Mouse (Mus musculus): ENCODE measurements around the gene Mrpl47. TPM values are rescaled to one million over a fixed set of nuclear protein-coding genes. Genes with fewer than 3 reads are reported as not detected.

The Mrpl47 gene
- total and polyA plus RNA-seq, 3 experiments, result 32.5 to 56.2 (median 48.8) TPM

- dilution Hi-C loops (cut with MboI; ENCODE audit: extremely low pct_ligation_motif_present, extremely low pct_unique_long_range_greater_than_20kb, low sequenced_read_pairs), result no loop called here
- TF ChIP-seq ZNF384 (IDR thresholded peaks at IDR 0.05; ENCODE audit: low read depth, low read length) (no peak), RCOR1 (conservative IDR thresholded peaks at IDR 0.05; ENCODE audit: low read depth, low read length) (no peak), JUND (conservative IDR thresholded peaks at IDR 0.05; ENCODE audit: low read depth, low read length) (no peak), MAX (IDR thresholded peaks at IDR 0.05; ENCODE audit: low read length) (no peak), BHLHE40 (IDR thresholded peaks at IDR 0.05; ENCODE audit: low read depth, low read length) (no peak), PAX5 (IDR thresholded peaks at IDR 0.05; ENCODE audit: low read length) (no peak), CHD2 (IDR thresholded peaks at IDR 0.05; ENCODE audit: low read length) (no peak), ELF1 (IDR thresholded peaks at IDR 0.05; ENCODE audit: low read depth, low read length) (no peak), TCF12 (IDR thresholded peaks at IDR 0.05; ENCODE audit: low read depth, low read length) (no peak), HCFC1 (IDR thresholded peaks at IDR 0.05; ENCODE audit: low read depth, low read length) (no peak), CTCF (conservative IDR thresholded peaks at IDR 0.05 in 1 of 2, IDR thresholded peaks at IDR 0.05 in 1 of 2; ENCODE audit: low read depth in 2 of 2, low read length in 2 of 2) (no peak), RAD21 (IDR thresholded peaks at IDR 0.05; ENCODE audit: low read depth, low read length) (no peak), MAFK (IDR thresholded peaks at IDR 0.05; ENCODE audit: insufficient replicate concordance, low read length) (no peak), IRF4 (IDR thresholded peaks at IDR 0.05; ENCODE audit: low read depth, low read length) (no peak), SIN3A (IDR thresholded peaks at IDR 0.05; ENCODE audit: low read length) (no peak), MEF2A (IDR thresholded peaks at IDR 0.05; ENCODE audit: borderline replicate concordance, low read depth, low read length) (no peak), POLR2AphosphoS2 (IDR thresholded peaks at IDR 0.05; ENCODE audit: low read depth, low read length) (no peak)
- in situ Hi-C loops (cut with MboI; ENCODE audit: low pct_ligation_motif_present, low pct_unique_long_range_greater_than_20kb, low sequenced_read_pairs), result loop anchor here (25.0 kb wide), 1 partner anchor 357 kb away; no protein-coding TSS in a partner anchor
Measured at GRCm38 (mm10) chr3:32694211-32694610, 43.2 kb downstream of the Mrpl47 start.

GRCm38 (mm10) chr3:32691841-32692240, 45.6 kb downstream of the Mrpl47 start:
- in situ Hi-C loops (cut with MboI; ENCODE audit: low pct_ligation_motif_present, low pct_unique_long_range_greater_than_20kb, low sequenced_read_pairs), result loop anchor here (25.0 kb wide), 1 partner anchor 355 kb away; no protein-coding TSS in a partner anchor
- DNase-seq (ENCODE audit: extremely low read depth), result no peak
- TF ChIP-seq ETS1 (conservative IDR thresholded peaks at IDR 0.05; ENCODE audit: low read depth, low read length) (no peak), CHD1 (IDR thresholded peaks at IDR 0.05; ENCODE audit: low read depth, low read length) (no peak), KAT2A (IDR thresholded peaks at IDR 0.05; ENCODE audit: insufficient replicate concordance, low read length) (no peak), ZKSCAN1 (IDR thresholded peaks at IDR 0.05; ENCODE audit: borderline replicate concordance, low read depth, low read length) (no peak), SIN3A (IDR thresholded peaks at IDR 0.05; ENCODE audit: low read length) (no peak), RAD21 (IDR thresholded peaks at IDR 0.05; ENCODE audit: low read depth, low read length) (no peak), GABPA (IDR thresholded peaks at IDR 0.05; ENCODE audit: insufficient replicate concordance, low read depth, low read length) (no peak), SMC3 (IDR thresholded peaks at IDR 0.05; ENCODE audit: low read depth, low read length) (no peak), MYC (IDR thresholded peaks at IDR 0.05; ENCODE audit: low read depth, low read length) (no peak), MAZ (IDR thresholded peaks at IDR 0.05; ENCODE audit: low read depth, low read length) (no peak), ELF1 (IDR thresholded peaks at IDR 0.05; ENCODE audit: low read depth, low read length) (no peak), ZNF384 (IDR thresholded peaks at IDR 0.05; ENCODE audit: low read depth, low read length) (no peak), ZC3H11A (IDR thresholded peaks at IDR 0.05; ENCODE audit: low read depth, low read length) (no peak), USF1 (IDR thresholded peaks at IDR 0.05; ENCODE audit: low read depth, low read length) (no peak), HCFC1 (IDR thresholded peaks at IDR 0.05; ENCODE audit: low read depth, low read length) (no peak), UBTF (IDR thresholded peaks at IDR 0.05; ENCODE audit: low read depth, low read length) (no peak), E2F4 (IDR thresholded peaks at IDR 0.05; ENCODE audit: insufficient replicate concordance, low read depth, low read length) (no peak)
- dilution Hi-C loops (cut with MboI; ENCODE audit: extremely low pct_ligation_motif_present, extremely low pct_unique_long_range_greater_than_20kb, low sequenced_read_pairs), result no loop called here
- H3K9me3 ChIP-seq (replicated peaks; ENCODE audit: low read length), result no peaks in the 10 kb centered on the region
- no peaks in the 10 kb centered on the region for H3K36me3 ChIP-seq (replicated peaks in 1 of 2; ENCODE audit: control insufficient read depth in 1 of 2, insufficient read depth in 1 of 2, low read length in 1 of 2)
- H3K4me1 ChIP-seq (ENCODE audit: control insufficient read depth in 1 of 2, insufficient read depth in 2 of 2), result peaks cover 12 to 27% of the 10 kb centered on the region in 2 experiments
- no peak overlapping the region for H3K9ac ChIP-seq (ENCODE audit: insufficient read depth, low read depth)
- H3K27ac ChIP-seq (ENCODE audit: insufficient read depth, low read depth), result no peak overlapping the region
- no peak overlapping the region for H3K4me2 ChIP-seq (ENCODE audit: insufficient read depth, low read depth, poor library complexity, severe bottlenecking)
- no peak overlapping the region for H3K4me3 ChIP-seq (replicated peaks in 1 of 3; ENCODE audit: low read depth in 2 of 3, low read length in 2 of 3, poor library complexity in 1 of 3)
- H3K79me2 ChIP-seq (replicated peaks; ENCODE audit: control insufficient read depth, extremely low read depth, insufficient read depth, poor library complexity, severe bottlenecking), result no peaks in the 10 kb centered on the region
- no peaks in the 10 kb centered on the region for H3K27me3 ChIP-seq (replicated peaks)

More at GRCm38 (mm10) chr3:32694211-32694610, 43.2 kb downstream of the Mrpl47 start:
- Histone ChIP-seq H3K27ac (ENCODE audit: insufficient read depth, low read depth) (no peak overlapping the region), H3K4me1 (ENCODE audit: control insufficient read depth in 1 of 2, insufficient read depth in 2 of 2) (peaks cover 12 to 28% of the 10 kb centered on the region in 2 experiments), H3K36me3 (replicated peaks in 1 of 2; ENCODE audit: control insufficient read depth in 1 of 2, insufficient read depth in 1 of 2, low read length in 1 of 2) (no peaks in the 10 kb centered on the region), H3K9me3 (replicated peaks; ENCODE audit: low read length) (no peaks in the 10 kb centered on the region), H3K4me3 (replicated peaks in 1 of 3; ENCODE audit: low read depth in 2 of 3, low read length in 2 of 3, poor library complexity in 1 of 3) (no peak overlapping the region), H3K27me3 (replicated peaks) (no peaks in the 10 kb centered on the region), H3K79me2 (replicated peaks; ENCODE audit: control insufficient read depth, extremely low read depth, insufficient read depth, poor library complexity, severe bottlenecking) (no peaks in the 10 kb centered on the region), H3K9ac (ENCODE audit: insufficient read depth, low read depth) (no peak overlapping the region), H3K4me2 (ENCODE audit: insufficient read depth, low read depth, poor library complexity, severe bottlenecking) (0 out of 2 replicates have a peak overlapping the region, but pooled peaks have one; percentile 24)
- no peak for DNase-seq (ENCODE audit: extremely low read depth)

Data from CH12.LX (cell line).